Mouse (Mus musculus) CH12.LX (cell line): ENCODE measurements at regions not wholly inside any gene's neighbourhood (a gene's known extent, or its start where the extent isn't known, plus 50 kb on each side); places are given as distances from the start of the nearest gene placed in this dataset.
A peak's percentile ranks its signal among the peaks of the same experiment; 100 is the strongest.

Source experiments
- DNase-seq: peaks from one replicate; pipeline ENCODE4 v3.0.0-alpha.2; 2013; ENCODE audit errors: extremely low read depth
- H3K27ac ChIP-seq: 2 replicates; pipeline ENCODE4 v1.5.1; 2012; ENCODE audit warnings: low read depth, mild to moderate bottlenecking, control low read depth, moderate library complexity; ENCODE audit not compliant: insufficient read depth
- H3K27me3 ChIP-seq: replicated peaks from 2 replicates; pipeline ENCODE3; 2012; ENCODE audit warnings: inconsistent platforms
- H3K36me3 ChIP-seq, 2 experiments: replicated peaks in 1 of 2; 2 replicates each; pipeline versions ENCODE3 to v1.6.1; 2012; ENCODE audit warnings: inconsistent platforms in 1 of 2, low read length in 1 of 2, mild to moderate bottlenecking in 1 of 2, mixed read lengths in 1 of 2, moderate library complexity in 1 of 2; ENCODE audit not compliant: control insufficient read depth in 1 of 2, insufficient read depth in 1 of 2
- H3K4me1 ChIP-seq, 2 experiments: 2 replicates each; pipeline ENCODE4 v1.6.1; 2012; ENCODE audit warnings: inconsistent platforms in 1 of 2, moderate library complexity in 1 of 2; ENCODE audit not compliant: insufficient read depth in 2 of 2, control insufficient read depth in 1 of 2
- H3K4me2 ChIP-seq: 2 replicates; pipeline ENCODE4 v1.6.1; 2012; ENCODE audit warnings: low read depth, mild to moderate bottlenecking, control low read depth; ENCODE audit not compliant: poor library complexity, insufficient read depth, severe bottlenecking
- H3K4me3 ChIP-seq, 3 experiments: fragments of 150-350 bp in 1 of 3; sonication (generic) in 1 of 3; replicated peaks in 1 of 3; 2 replicates each; pipeline versions ENCODE3 to v1.5.1; 2011 to 2012; ENCODE audit warnings: low read depth in 2 of 3, low read length in 2 of 3, mild to moderate bottlenecking in 2 of 3, moderate library complexity in 2 of 3, control low read depth in 1 of 3, improper control_type of control experiment in 1 of 3, inconsistent platforms in 1 of 3, mixed read lengths in 1 of 3; ENCODE audit not compliant: poor library complexity in 1 of 3
- H3K79me2 ChIP-seq: replicated peaks from 2 replicates; pipeline ENCODE4 v1.6.1; 2012; ENCODE audit warnings: mild to moderate bottlenecking, moderate library complexity; ENCODE audit not compliant: control insufficient read depth, poor library complexity, insufficient read depth, severe bottlenecking; ENCODE audit errors: extremely low read depth
- H3K9ac ChIP-seq: 2 replicates; pipeline ENCODE4 v1.6.1; 2012; ENCODE audit warnings: low read depth, mild to moderate bottlenecking, control low read depth, moderate library complexity; ENCODE audit not compliant: insufficient read depth
- H3K9me3 ChIP-seq: replicated peaks from 2 replicates; pipeline ENCODE3; 2012; ENCODE audit warnings: low read length, inconsistent platforms, mixed read lengths
- BHLHE40 ChIP-seq: IDR thresholded peaks from 2 replicates; pipeline ENCODE4 v1.6.1; 2011; ENCODE audit warnings: mild to moderate bottlenecking, low read depth, low read length, improper control_type of control experiment
- CHD1 ChIP-seq: IDR thresholded peaks from 2 replicates; pipeline ENCODE4 v1.6.1; 2012; ENCODE audit warnings: low read depth, low read length, improper control_type of control experiment, inconsistent platforms
- CTCF ChIP-seq, 2 experiments: IDR thresholded peaks in 1 of 2; conservative IDR thresholded peaks in 1 of 2; 2 replicates each; pipeline ENCODE4 v1.5.1; 2011 to 2012; ENCODE audit warnings: low read depth in 2 of 2, low read length in 2 of 2, improper control_type of control experiment in 1 of 2, inconsistent platforms in 1 of 2, mild to moderate bottlenecking in 1 of 2, moderate library complexity in 1 of 2
- E2F4 ChIP-seq: IDR thresholded peaks from 2 replicates; pipeline ENCODE4 v1.6.1; 2011; ENCODE audit warnings: low read depth, low read length, improper control_type of control experiment; ENCODE audit not compliant: insufficient replicate concordance
- ETS1 ChIP-seq: conservative IDR thresholded peaks from 2 replicates; pipeline ENCODE4 v1.6.1; 2012; ENCODE audit warnings: low read depth, mild to moderate bottlenecking, inconsistent platforms, low read length, improper control_type of control experiment, moderate library complexity
- HCFC1 ChIP-seq: IDR thresholded peaks from 2 replicates; pipeline ENCODE4 v1.6.1; 2012; ENCODE audit warnings: low read depth, mild to moderate bottlenecking, inconsistent platforms, low read length, improper control_type of control experiment
- IRF4 ChIP-seq: IDR thresholded peaks from 2 replicates; pipeline ENCODE4 v1.6.1; 2014; ENCODE audit warnings: low read depth, mild to moderate bottlenecking, inconsistent platforms, low read length, improper control_type of control experiment
- MAZ ChIP-seq: IDR thresholded peaks from 2 replicates; pipeline ENCODE4 v1.6.1; 2012; ENCODE audit warnings: low read depth, mild to moderate bottlenecking, inconsistent platforms, low read length, improper control_type of control experiment, moderate library complexity
- MYC ChIP-seq: IDR thresholded peaks from 2 replicates; pipeline ENCODE4 v1.6.1; 2011; ENCODE audit warnings: low read depth, mild to moderate bottlenecking, improper control_type of control experiment, low read length
- POLR2A ChIP-seq: IDR thresholded peaks from 2 replicates; pipeline ENCODE4 v1.6.1; 2011; ENCODE audit warnings: low read depth, mild to moderate bottlenecking, improper control_type of control experiment, low read length
- RCOR1 ChIP-seq: conservative IDR thresholded peaks from 2 replicates; pipeline ENCODE4 v1.6.1; 2012; ENCODE audit warnings: low read depth, mild to moderate bottlenecking, inconsistent platforms, low read length, improper control_type of control experiment
- SIN3A ChIP-seq: IDR thresholded peaks from 2 replicates; pipeline ENCODE4 v1.6.1; 2012; ENCODE audit warnings: low read length, improper control_type of control experiment, inconsistent platforms
- USF1 ChIP-seq: IDR thresholded peaks from 2 replicates; pipeline ENCODE4 v1.6.1; 2014; ENCODE audit warnings: low read depth, mild to moderate bottlenecking, inconsistent platforms, low read length, improper control_type of control experiment
- USF2 ChIP-seq: conservative IDR thresholded peaks from 2 replicates; pipeline ENCODE4 v1.6.1; 2011; ENCODE audit warnings: low read depth, low read length, improper control_type of control experiment
- ZKSCAN1 ChIP-seq: IDR thresholded peaks from 2 replicates; pipeline ENCODE4 v1.6.1; 2012; ENCODE audit warnings: low read depth, inconsistent platforms, low read length, improper control_type of control experiment, borderline replicate concordance
- ZNF384 ChIP-seq: IDR thresholded peaks from 2 replicates; pipeline ENCODE4 v1.6.1; 2012; ENCODE audit warnings: low read depth, low read length, improper control_type of control experiment, inconsistent platforms
- dilution Hi-C: fragments of 300-500 bp; cut with MboI; formaldehyde crosslinking; loops from 2 replicates; pipeline ENCODE4 v1.14.3; 2020; ENCODE audit warnings: low sequenced_read_pairs; ENCODE audit not compliant: extremely low pct_unique_long_range_greater_than_20kb, extremely low pct_ligation_motif_present
- in situ Hi-C: fragments of 300-500 bp; cut with MboI; formaldehyde crosslinking; loops from 3 replicates; pipeline ENCODE4 v1.14.3; 2019; ENCODE audit warnings: low sequenced_read_pairs, low pct_ligation_motif_present, low pct_unique_long_range_greater_than_20kb, mixed read lengths

DNA sequence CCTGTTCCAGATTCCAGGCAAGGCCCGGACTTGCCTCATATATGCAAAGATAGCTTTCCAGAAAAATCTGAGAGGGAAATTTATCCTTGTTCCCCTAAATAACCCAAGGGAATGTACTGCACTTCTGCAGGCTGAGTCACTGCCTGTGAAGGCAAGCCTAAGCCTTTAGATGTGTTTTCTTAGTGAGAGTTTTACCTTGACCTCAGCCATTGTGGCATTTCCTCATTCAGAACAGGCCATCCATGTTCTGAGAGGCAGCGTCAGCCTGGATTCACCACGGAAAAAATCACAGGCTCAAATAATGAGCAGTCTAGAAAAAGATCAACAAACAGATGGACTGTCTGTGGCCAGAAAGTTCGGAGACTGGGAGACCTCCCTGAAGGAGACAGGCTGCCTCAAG lies 99.0 kb upstream of the Ptch1 start:
- in situ Hi-C loops, result no loop called here

DNA sequence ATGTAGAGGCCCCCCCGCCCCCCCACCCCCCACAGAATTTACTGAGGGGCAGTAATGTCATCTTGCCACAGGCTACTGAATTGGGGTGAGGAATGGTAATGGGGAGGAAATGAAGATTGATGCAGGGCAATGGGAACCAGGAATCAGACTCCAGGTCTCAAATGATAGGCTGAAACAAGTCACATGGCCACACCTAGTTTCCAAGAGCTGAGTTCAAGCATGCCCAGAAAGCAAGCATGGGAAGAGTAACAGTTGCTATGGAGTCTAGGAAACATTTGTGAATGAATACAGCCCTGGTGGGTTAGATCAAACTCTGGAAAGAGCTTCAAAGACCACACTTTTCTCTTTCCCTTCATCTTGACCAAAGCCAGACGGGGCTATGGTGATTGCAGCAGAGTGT lies 104.3 kb upstream of the Ptch1 start:
- Histone ChIP-seq H3K27me3 (no peaks in the 10 kb centered on the region), H3K4me2 (no peak overlapping the region), H3K36me3 (no peaks in the 10 kb centered on the region), H3K9ac (no peak overlapping the region), H3K4me1 (peaks cover 8 to 19% of the 10 kb centered on the region in 2 experiments), H3K9me3 (no peaks in the 10 kb centered on the region), H3K4me3 (no peak overlapping the region), H3K79me2 (no peaks in the 10 kb centered on the region), H3K27ac (no peak overlapping the region)
- TF ChIP-seq USF1 (peak; percentile 28), SIN3A (no peak)
- DNase-seq, result no peak
- in situ Hi-C loops, result no loop called here
- dilution Hi-C loops, result no loop called here

More for the DNA sequence above, 99.0 kb upstream of the Ptch1 start:
- H3K36me3 ChIP-seq, result no peaks in the 10 kb centered on the region
- no peak overlapping the region for H3K4me2 ChIP-seq
- no peak overlapping the region for H3K27ac ChIP-seq
- no peak for TF ChIP-seq E2F4
- TF ChIP-seq IRF4, result no peak
- TF ChIP-seq POLR2A, result no peak
- no peak for TF ChIP-seq HCFC1
- TF ChIP-seq USF2, result no peak
- no peak for TF ChIP-seq CHD1
- no peak for TF ChIP-seq MAZ
- TF ChIP-seq CTCF (conservative IDR thresholded peaks at IDR 0.05 in 1 of 2, IDR thresholded peaks at IDR 0.05 in 1 of 2; ENCODE audit: low read depth in 2 of 2, low read length in 2 of 2), result no peak
- TF ChIP-seq ZNF384, result no peak
- no peaks in the 10 kb centered on the region for H3K9me3 ChIP-seq
- dilution Hi-C loops, result no loop called here
- peaks cover 0 to 3% of the 10 kb centered on the region in 2 experiments; a peak in 1 of 4 replicates for H3K4me1 ChIP-seq
- no peaks in the 10 kb centered on the region for H3K79me2 ChIP-seq
- no peaks in the 10 kb centered on the region for H3K27me3 ChIP-seq
- H3K9ac ChIP-seq, result no peak overlapping the region
- no peak overlapping the region for H3K4me3 ChIP-seq
- DNase-seq, result no peak

DNA sequence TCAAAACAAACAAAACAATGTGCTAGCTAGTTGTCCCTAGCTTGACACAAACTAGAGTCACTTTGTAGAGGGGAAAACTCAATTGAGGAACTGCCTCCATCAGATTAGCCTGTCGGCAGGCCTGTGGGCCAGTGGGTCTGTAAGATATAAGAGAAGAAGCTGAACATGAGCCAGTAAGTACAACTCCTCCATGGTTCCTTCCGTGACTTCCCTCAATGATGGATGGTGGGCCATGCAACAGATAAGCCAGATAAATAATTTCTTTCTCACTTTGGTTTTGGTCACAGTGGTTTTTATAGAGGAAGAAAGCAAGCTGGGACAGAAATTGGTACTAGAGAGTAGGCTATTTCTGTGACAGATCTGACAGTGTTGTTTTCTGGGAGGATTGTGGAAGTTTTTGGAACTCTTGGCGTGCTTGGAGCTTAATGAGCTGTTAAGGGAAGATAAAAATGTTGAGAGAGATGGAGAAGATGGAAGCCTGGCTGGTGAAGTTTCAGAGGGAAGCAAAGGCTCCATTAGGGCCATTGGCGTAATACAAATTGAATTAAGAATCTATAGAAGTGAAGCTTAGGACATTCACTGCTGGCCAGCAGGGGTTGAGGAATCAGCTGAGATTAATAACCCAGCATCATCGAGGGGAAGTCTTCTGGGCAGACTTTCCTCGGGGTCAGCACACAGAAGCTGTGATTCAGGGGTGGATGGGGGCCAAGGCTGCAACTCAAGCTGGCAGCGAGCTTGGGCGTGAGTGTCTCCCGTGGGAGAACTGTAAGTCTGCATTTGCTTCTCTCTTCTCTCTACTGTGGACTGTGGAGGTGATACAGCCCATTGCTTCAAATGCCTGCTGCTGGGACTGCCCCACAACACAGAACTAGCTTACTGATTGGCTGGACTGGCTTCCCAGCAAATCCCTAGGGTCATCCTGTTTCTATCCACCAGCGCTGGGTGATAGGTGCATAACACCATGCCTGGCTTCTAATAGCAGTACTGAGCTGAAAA lies 105.2 kb upstream of the Ptch1 start:
- Histone ChIP-seq H3K27ac (no peak overlapping the region), H3K79me2 (no peaks in the 10 kb centered on the region), H3K9ac (no peak overlapping the region), H3K36me3 (no peaks in the 10 kb centered on the region), H3K9me3 (no peaks in the 10 kb centered on the region), H3K4me2 (peak overlapping the region; percentile 51; the same call in 1 of the 2 replicates), H3K27me3 (no peaks in the 10 kb centered on the region), H3K4me3 (no peak overlapping the region), H3K4me1 (peaks cover 8 to 19% of the 10 kb centered on the region in 2 experiments)
- peak; percentile 84 for DNase-seq
- in situ Hi-C loops (no loop called here), dilution Hi-C loops (no loop called here)
- no peak for TF ChIP-seq POLR2A
- TF ChIP-seq RCOR1, result no peak
- no peak for TF ChIP-seq ZKSCAN1
- no peak for TF ChIP-seq MYC
- TF ChIP-seq BHLHE40, result no peak
- no peak for TF ChIP-seq ETS1
